Mouse (Mus musculus): ENCODE measurements around the gene Gm42742. TPM values are rescaled to one million over a fixed set of nuclear protein-coding genes. Genes with fewer than 3 reads are reported as not detected.

Gm42742 gene
- 15.4 and 20.8 TPM in 2 replicates for polyA plus RNA-seq (2012)

DNA sequence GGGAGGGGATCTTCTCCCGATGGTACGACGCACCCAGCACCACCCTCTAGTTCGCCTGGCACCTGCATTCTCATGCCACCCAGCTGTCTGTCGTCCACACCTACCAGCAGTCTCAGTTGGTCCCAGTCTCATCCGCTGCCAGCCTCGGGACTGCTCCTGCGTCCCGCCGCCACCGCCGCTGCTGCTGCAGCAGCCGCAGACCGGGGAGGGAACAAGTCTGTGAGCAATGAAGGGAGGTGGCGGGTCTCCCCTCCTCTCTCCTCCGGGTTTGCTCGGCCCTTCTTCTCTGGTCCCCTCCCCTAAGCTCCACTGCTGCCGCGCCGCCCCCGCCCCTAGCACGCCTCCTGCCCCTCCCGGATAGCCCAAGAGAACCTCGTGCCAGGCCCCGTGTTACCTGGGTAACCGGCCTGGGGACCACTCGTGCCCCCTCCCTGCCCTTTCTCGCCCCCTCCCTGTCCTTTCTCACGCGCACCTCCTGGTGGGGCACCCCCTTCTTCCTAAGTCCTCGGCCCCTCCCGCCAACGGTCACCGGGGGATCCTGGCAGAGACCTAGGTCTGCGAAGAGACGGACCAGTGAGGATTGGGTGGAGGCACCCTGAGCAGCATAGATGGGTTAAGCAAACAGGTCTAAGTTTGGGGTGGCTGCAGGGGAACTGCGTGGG lies at the start of gene Gm42742, which contains the start of gene Prrt2:
TSS of gene Gm42742 (minus strand) at position 197 of the 662 bp plus-strand sequence.
TSS of gene Prrt2 (minus strand) at position 311 of the 662 bp plus-strand sequence.
- Histone ChIP-seq H3K9me3 (ENCODE audit: control insufficient read depth, low read length) (no peaks in the 10 kb centered on the region), H3K4me3 (replicated peaks) (peak within 1 kb of the TSS; percentile 34), H3K4me1 (ENCODE audit: control insufficient read depth) (peaks cover 72% of the 10 kb centered on the region), H3K27me3 (ENCODE audit: control insufficient read depth) (peaks cover 7% of the 10 kb centered on the region), H3K36me3 (ENCODE audit: control insufficient read depth) (peaks cover 47% of the 10 kb centered on the region)
- no peak for TF ChIP-seq GATA1 (IDR thresholded peaks at IDR 0.05; ENCODE audit: low read length)
- TF ChIP-seq TAL1 (IDR thresholded peaks at IDR 0.05; ENCODE audit: low read length) = no peak

DNA sequence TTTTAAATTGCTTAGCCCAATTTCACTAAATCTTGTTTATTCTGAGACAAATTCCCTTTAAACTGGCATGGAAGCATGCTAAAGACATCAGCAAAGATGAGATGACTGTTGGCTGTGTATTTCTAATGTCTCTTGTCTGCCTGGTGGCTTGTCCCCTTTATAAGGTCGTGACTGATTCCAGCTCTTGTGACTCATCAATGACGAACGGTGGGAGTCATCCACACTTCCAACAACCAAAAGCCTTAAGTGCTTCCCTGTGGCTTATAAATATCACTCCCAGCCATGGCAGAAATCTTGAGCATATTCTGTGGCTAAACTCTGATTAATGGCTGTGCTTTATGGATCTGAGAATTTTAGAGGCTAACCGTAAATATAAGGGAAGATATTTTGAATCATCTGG lies 45.4 kb upstream of the Gm42742 start:
- no peaks in the 10 kb centered on the region for H3K27me3 ChIP-seq (ENCODE audit: control insufficient read depth)
- TF ChIP-seq GATA1 (IDR thresholded peaks at IDR 0.05; ENCODE audit: low read length) = no peak
- TF ChIP-seq TAL1 (IDR thresholded peaks at IDR 0.05; ENCODE audit: low read length) = no peak
- H3K4me3 ChIP-seq (replicated peaks) = no peak overlapping the region

DNA sequence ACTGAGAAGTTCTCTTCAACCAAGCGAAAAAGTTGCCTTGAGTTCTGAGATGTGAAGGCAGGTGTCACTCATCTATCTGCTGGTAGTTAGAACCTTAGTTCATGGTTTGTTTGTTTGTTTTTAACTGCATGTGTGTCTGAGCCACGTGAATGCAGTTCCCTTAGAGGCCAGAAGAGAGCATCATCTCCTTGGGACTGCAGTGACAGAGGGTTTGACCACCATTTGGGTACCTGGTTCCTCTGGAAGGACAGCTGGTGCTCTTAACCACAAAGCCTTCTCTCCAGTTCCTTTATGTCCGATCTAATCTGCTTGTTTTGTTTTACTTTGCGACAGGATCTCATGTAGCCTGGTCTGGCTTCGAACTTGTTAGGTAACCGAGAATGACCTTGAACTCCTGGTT lies 44.6 kb upstream of the Gm42742 start:
- Histone ChIP-seq H3K9me3 (ENCODE audit: control insufficient read depth, low read length) (no peaks in the 10 kb centered on the region), H3K27me3 (ENCODE audit: control insufficient read depth) (peaks cover 2% of the 10 kb centered on the region; the same call in 1 of the 2 replicates), H3K4me1 (ENCODE audit: control insufficient read depth) (peaks cover 4% of the 10 kb centered on the region; the same call in 1 of the 2 replicates), H3K4me3 (replicated peaks) (no peak overlapping the region), H3K36me3 (ENCODE audit: control insufficient read depth) (no peaks in the 10 kb centered on the region)
- no peak for TF ChIP-seq GATA1 (IDR thresholded peaks at IDR 0.05; ENCODE audit: low read length)
- TF ChIP-seq TAL1 (IDR thresholded peaks at IDR 0.05; ENCODE audit: low read length) = no peak

More for the DNA sequence above, 45.4 kb upstream of the Gm42742 start:
- Histone ChIP-seq H3K36me3 (ENCODE audit: control insufficient read depth) (no peaks in the 10 kb centered on the region), H3K4me1 (ENCODE audit: control insufficient read depth) (peaks cover 4% of the 10 kb centered on the region; the same call in 1 of the 2 replicates), H3K9me3 (ENCODE audit: control insufficient read depth, low read length) (no peaks in the 10 kb centered on the region)

DNA sequence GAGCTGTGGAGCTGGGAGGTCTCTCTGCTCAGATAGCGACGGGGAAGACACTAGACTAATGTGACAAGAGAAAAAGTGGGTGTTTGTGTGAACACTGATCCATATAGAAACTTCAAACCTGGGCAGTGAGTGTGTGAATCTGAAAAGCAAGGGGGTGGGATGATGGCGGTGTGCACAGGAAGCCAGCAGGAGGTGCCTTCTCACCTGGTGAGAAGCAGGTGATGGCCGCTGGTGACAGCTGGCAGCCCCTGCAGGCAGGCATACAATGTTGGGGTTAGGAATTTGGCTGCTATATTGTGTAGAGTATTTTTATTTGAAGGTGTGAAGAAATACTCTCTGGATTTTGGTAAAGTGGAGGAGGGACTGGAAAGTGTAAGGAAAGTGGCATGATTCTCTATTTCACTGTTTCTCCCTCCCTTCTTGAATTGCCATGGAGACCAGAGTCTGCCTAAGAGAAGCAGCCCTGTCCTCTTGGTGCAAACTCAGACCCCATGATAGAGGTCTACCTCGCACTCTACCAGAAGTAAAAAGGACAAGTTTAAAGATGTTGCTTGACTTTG lies 34.2 kb upstream of the Gm42742 start:
- TF ChIP-seq TAL1 (IDR thresholded peaks at IDR 0.05; ENCODE audit: low read length) (no peak), GATA1 (IDR thresholded peaks at IDR 0.05; ENCODE audit: low read length) (no peak)
- Histone ChIP-seq H3K27me3 (ENCODE audit: control insufficient read depth) (peaks cover 48% of the 10 kb centered on the region), H3K4me1 (ENCODE audit: control insufficient read depth) (no peaks in the 10 kb centered on the region), H3K9me3 (ENCODE audit: control insufficient read depth, low read length) (no peaks in the 10 kb centered on the region), H3K4me3 (replicated peaks) (no peak overlapping the region), H3K36me3 (ENCODE audit: control insufficient read depth) (no peaks in the 10 kb centered on the region)

DNA sequence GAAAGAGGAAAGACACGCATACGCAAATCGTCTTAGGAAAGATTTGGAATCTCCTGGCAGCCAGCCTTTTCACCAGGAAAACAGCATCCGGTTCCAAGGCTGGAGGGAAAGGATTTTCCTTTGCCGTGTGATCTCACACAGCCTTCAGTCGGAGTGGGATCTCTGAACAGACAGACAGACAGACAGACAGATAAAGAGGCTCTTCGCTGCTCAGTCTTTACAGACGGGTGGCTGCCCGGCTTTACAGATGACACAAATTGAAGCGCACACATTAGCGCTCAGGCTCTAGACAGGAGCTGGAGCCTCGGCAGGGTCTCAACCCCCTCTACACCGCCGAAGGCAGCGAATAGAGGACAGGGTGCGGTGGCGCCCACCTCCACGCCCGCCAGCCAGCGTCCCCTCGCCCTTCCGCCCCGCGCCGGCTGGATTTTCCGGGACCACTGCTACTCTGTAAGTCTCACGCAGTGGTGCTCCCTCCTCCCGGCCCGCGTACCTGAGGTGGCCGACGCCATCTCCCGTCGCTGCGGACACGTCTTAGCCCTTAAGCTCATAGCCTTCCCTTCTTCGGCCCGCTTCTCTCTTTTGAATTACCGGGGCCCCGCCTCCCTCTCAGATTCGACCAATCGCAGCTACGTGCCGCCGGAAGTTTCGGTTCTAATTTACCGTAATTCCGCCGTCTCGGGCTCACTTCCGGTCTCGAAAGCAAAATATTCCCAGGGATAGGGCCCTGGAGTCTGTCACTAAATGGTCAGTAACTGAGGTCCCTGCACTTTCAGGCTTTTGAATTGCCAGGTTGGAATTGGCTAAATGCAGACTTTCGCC lies 21.2 kb upstream of the Gm42742 start, which contains the start of gene Kif22:
TSS of gene Kif22 (minus strand) at position 621 of the 822 bp plus-strand sequence.
- Histone ChIP-seq H3K4me3 (replicated peaks) (peak within 1 kb of the TSS; percentile 82), H3K9me3 (ENCODE audit: control insufficient read depth, low read length) (no peaks in the 10 kb centered on the region), H3K4me1 (ENCODE audit: control insufficient read depth) (peaks cover 35% of the 10 kb centered on the region), H3K36me3 (ENCODE audit: control insufficient read depth) (peaks cover 47% of the 10 kb centered on the region), H3K27me3 (ENCODE audit: control insufficient read depth) (peaks cover 2% of the 10 kb centered on the region; the same call in 1 of the 2 replicates)
- TF ChIP-seq GATA1 (IDR thresholded peaks at IDR 0.05; ENCODE audit: low read length) (no peak), TAL1 (IDR thresholded peaks at IDR 0.05; ENCODE audit: low read length) (no peak)

DNA sequence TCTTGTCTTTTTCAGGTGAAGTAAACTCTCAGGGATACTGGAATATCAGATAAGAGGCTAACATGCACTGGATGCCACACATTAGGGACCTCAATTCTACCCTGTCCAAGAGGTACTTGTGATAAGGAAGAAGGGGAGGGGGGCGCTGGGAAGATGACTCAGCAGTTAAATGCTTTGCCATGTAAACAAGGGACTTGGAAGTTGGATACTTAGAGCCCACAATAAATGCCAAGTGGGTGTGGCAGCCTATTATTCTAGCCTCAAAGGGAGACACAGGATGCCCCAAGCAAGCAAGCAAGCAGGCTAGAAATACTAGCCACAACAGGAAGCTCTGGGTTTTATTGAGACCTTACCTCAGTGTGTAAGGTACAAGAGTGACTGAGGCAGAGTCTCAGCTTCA lies 10.3 kb upstream of the Gm42742 start:
- Histone ChIP-seq H3K4me3 (replicated peaks) (no peak overlapping the region), H3K4me1 (ENCODE audit: control insufficient read depth) (peaks cover 47% of the 10 kb centered on the region), H3K36me3 (ENCODE audit: control insufficient read depth) (peaks cover 89% of the 10 kb centered on the region)

DNA sequence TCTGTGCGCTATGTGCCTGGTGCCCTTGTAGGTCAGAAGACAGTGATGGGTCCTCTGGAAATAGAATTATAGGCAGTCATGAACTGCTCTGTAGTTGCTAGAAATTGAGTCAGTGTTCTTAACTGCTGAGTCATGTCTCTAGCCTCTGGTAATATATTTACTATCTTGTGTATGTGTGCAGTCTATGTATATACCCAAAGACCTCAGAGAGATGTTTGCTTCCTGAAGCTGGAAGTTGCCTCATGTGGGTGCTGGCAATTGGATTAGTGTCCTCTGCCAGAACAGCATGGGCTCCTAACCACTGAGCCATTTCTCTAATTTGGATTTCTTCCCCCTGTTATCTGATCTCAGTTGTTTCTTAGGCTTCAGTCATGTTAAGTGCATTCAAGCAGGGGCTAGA lies 9.3 kb upstream of the Gm42742 start:
- Histone ChIP-seq H3K9me3 (ENCODE audit: control insufficient read depth, low read length) (no peaks in the 10 kb centered on the region), H3K4me1 (ENCODE audit: control insufficient read depth) (peaks cover 53% of the 10 kb centered on the region), H3K27me3 (ENCODE audit: control insufficient read depth) (no peaks in the 10 kb centered on the region), H3K4me3 (replicated peaks) (no peak overlapping the region), H3K36me3 (ENCODE audit: control insufficient read depth) (peaks cover 85% of the 10 kb centered on the region)
- TF ChIP-seq TAL1 (IDR thresholded peaks at IDR 0.05; ENCODE audit: low read length) = no peak
- no peak for TF ChIP-seq GATA1 (IDR thresholded peaks at IDR 0.05; ENCODE audit: low read length)

More for the DNA sequence above, 10.3 kb upstream of the Gm42742 start:
- TF ChIP-seq GATA1 (IDR thresholded peaks at IDR 0.05; ENCODE audit: low read length) = no peak
- TF ChIP-seq TAL1 (IDR thresholded peaks at IDR 0.05; ENCODE audit: low read length) = no peak
- Histone ChIP-seq H3K9me3 (ENCODE audit: control insufficient read depth, low read length) (no peaks in the 10 kb centered on the region), H3K27me3 (ENCODE audit: control insufficient read depth) (no peaks in the 10 kb centered on the region)

DNA sequence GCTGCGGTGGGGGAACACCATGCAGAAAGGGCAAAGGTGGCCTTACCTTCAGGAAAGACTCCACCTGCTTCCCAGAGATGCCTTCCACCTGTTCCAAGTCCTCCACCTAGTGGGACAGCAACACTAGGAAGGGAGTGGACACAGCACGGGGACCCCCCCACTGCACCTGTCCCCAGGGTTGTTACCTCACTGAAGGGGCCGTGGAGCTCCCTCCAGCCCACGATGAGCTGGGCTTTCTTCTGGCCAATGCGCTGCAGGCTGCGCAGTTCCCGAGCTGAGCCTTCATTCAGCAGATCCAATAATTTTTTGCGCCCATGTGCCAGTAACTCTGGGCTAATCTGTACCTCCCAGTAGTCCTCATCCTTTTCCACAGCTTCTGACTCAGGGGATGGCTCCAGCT lies 7.0 kb upstream of the Gm42742 start:
- Histone ChIP-seq H3K4me3 (replicated peaks) (peak overlapping the region; percentile 94), H3K36me3 (ENCODE audit: control insufficient read depth) (peaks cover 85% of the 10 kb centered on the region), H3K27me3 (ENCODE audit: control insufficient read depth) (no peaks in the 10 kb centered on the region), H3K9me3 (ENCODE audit: control insufficient read depth, low read length) (no peaks in the 10 kb centered on the region), H3K4me1 (ENCODE audit: control insufficient read depth) (peaks cover 73% of the 10 kb centered on the region)
- TF ChIP-seq GATA1 (IDR thresholded peaks at IDR 0.05; ENCODE audit: low read length) (no peak), TAL1 (IDR thresholded peaks at IDR 0.05; ENCODE audit: low read length) (no peak)

All from erythroblast, embryonic 14.5 days (primary cell).